Mouse (Mus musculus) brain, embryonic 14.5 days (tissue): ENCODE measurements at regions not wholly inside any gene's neighbourhood (a gene's known extent, or its start where the extent isn't known, plus 50 kb on each side); places are given as distances from the start of the nearest gene placed in this dataset.

Experiments used
- DNase-seq: peaks from one replicate; pipeline ENCODE4 v3.0.0-alpha.2; 2011; ENCODE audit warnings: low read depth
- CTCF ChIP-seq: fragments of 200-500 bp; IDR thresholded peaks from 2 replicates; pipeline ENCODE4 v1.5.1; 2012; ENCODE audit warnings: inconsistent platforms, mild to moderate bottlenecking, moderate library complexity, borderline replicate concordance; ENCODE audit not compliant: insufficient read depth, insufficient read length; ENCODE audit errors: extremely low read depth
- POLR2A ChIP-seq: fragments of 200-500 bp; IDR thresholded peaks from 2 replicates; pipeline ENCODE4 v1.6.1; 2012; ENCODE audit warnings: mild to moderate bottlenecking, inconsistent platforms, borderline replicate concordance; ENCODE audit not compliant: poor library complexity, insufficient read depth, insufficient read length, severe bottlenecking; ENCODE audit errors: extremely low read depth

DNA sequence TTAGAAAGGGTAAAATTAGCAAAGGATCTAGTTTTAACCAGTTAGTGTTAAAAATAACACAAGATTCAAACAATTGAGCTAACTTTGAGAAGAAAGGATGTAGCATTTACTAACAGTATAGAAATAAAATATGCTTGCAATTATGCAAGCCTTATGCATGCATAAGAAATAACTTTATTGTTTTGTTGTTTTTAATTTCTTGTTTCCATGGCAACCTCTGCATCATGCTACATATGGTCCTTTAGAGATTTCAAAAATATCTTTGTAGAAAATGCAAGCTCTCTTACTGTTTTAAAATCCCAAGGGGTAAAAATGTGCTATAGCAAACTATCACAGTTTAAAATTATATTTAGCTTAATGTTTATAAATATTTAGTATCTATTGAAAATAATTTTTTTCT is 395.0 kb upstream of the Spock3 start:
- TF ChIP-seq CTCF (no peak), POLR2A (no peak)
- peak; percentile 41 for DNase-seq

GRCm38 (mm10) chr8:62575817-62576231 is 375.0 kb upstream of the Spock3 start:
- TF ChIP-seq POLR2A (no peak), CTCF (no peak)

DNA sequence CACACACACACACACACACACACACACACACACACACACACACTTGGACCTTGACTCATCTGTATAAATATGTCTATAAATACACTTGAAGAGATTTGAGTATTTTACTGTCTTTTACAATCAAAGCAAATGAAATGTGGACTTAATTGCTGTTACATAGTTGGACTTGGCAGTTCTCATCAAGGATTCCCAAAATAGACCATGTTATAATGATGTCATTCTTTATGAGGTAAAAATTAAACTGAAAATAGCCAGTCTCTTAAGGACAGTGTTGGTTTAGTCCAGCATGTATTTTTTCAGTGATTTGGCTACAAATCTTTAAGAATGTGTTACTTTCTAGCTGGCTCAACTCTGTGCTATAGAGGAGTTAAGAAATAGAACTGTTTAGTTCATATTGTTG is 351.5 kb upstream of the Spock3 start:
- DNase-seq = no peak

More at GRCm38 (mm10) chr8:62575817-62576231, 375.0 kb upstream of the Spock3 start:
- peak; percentile 90 for DNase-seq

DNA sequence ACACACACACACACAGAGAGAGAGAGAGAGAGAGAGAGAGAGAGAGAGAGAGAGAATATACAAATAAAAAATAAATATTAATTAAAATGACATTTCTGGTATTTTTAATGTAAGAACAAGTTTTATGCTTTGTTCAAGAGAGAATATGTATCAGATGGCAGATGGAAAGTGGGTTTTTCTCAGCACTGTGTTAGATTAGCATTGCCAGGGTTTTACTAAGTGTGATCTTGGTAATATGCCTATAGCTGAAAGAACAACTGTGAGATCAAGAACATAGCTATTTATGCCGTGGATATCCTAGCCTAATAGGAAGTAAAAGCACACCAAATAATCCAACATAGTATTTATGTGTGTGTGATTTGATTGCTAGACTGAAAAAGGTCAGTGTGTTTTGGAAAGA is 344.7 kb upstream of the Spock3 start:
- peak; percentile 7 for DNase-seq
- TF ChIP-seq POLR2A = no peak
- TF ChIP-seq CTCF = no peak

More for the DNA sequence above, 351.5 kb upstream of the Spock3 start:
- TF ChIP-seq POLR2A (no peak), CTCF (no peak)

GRCm38 (mm10) chr8:62619992-62620391 is 330.8 kb upstream of the Spock3 start:
- DNase-seq = no peak
- TF ChIP-seq CTCF (no peak), POLR2A (no peak)

- no peak for TF ChIP-seq CTCF
- TF ChIP-seq POLR2A = no peak
- no peak for DNase-seq
Observed at GRCm38 (mm10) chr8:62621176-62621575, 329.6 kb upstream of the Spock3 start.
